Mouse (Mus musculus): ENCODE measurements around the gene Grwd1.

- TF ChIP-seq GATA1 (IDR thresholded peaks at IDR 0.05; ENCODE audit: low read length) (no peak), TAL1 (IDR thresholded peaks at IDR 0.05; ENCODE audit: low read length) (no peak)
Measured at GRCm38 (mm10) chr7:45794971-45795370, 35.8 kb downstream of the Grwd1 start.

Data from erythroblast, embryonic 14.5 days (primary cell).